Mouse (Mus musculus) neutrophil, adult 83 days (primary cell): Measurements from ENCODE around the gene Defa2. TPM values are rescaled to one million over a fixed set of nuclear protein-coding genes. Genes with fewer than 3 reads are reported as not detected.

Source experiments
- total RNA-seq, 2 experiments: library from RNA; stranded (reverse); gene quantifications; one replicate each; pipeline ENCODE4 v1.2.4; 2023

Defa2 gene
- not detected for total RNA-seq

DNA sequence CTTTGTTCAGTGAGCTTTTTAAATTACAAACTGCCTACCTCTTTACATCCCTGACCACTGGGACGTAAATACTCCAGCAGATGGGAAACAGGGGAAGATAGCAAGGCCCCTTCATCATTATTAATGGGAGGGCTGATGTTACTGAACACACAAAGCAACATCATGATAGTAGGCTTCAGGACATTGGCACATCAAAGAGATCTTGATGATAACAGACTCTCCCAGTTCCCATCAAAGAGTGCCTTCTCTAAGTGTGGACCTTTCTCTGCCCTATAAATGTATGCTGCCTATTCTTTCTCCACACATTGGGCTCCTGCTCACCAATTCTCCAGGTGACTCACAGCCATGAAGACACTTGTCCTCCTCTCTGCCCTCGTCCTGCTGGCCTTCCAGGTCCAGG lies at the start of gene Defa2:
Gene Defa2, plus strand, starts transcription at position 301 of the 400 bp plus-strand sequence.

DNA sequence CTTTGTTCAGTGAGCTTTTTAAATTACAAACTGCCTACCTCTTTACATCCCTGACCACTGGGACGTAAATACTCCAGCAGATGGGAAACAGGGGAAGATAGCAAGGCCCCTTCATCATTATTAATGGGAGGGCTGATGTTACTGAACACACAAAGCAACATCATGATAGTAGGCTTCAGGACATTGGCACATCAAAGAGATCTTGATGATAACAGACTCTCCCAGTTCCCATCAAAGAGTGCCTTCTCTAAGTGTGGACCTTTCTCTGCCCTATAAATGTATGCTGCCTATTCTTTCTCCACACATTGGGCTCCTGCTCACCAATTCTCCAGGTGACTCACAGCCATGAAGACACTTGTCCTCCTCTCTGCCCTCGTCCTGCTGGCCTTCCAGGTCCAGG lies 13.2 kb downstream of the Defa2 start, which contains the start of gene Defa33:
Gene Defa33, plus strand, starts transcription at position 301 of the 400 bp plus-strand sequence.

DNA sequence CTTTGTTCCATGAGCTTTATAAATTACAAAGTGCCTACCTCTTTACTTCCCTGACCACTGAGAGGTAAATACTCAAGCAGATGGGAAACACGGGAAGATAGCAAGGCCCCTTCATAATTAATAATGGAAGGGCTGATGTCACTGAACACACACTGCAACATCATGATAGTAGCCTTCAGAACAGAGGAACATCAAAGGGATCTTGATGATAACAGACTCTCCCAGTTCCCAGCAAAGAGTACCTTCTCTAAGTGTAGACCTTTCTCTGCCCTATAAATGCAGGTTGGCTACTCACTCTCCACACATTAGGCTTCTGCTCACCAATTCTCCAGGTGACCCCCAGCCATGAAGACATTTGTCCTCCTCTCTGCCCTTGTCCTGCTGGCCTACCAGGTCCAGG lies 48.8 kb downstream of the Defa2 start, which contains the start of gene Defa36:
Gene Defa36, plus strand, starts transcription at position 301 of the 400 bp plus-strand sequence.

Other genes with a start within 250 kb of the Defa2 start
- gene Defa30, start 243.9 kb upstream of the Defa2 start, total RNA-seq = not detected
- not detected for gene Defa22, start 216.2 kb upstream of the Defa2 start, total RNA-seq
- gene Defa31, start 186.9 kb upstream of the Defa2 start, total RNA-seq = not detected
- not detected for gene Gm15293, start 177.0 kb upstream of the Defa2 start, total RNA-seq
- not detected for gene Gm15292, start 128.8 kb upstream of the Defa2 start, total RNA-seq
- not detected for gene Defa27, start 63.0 kb upstream of the Defa2 start, total RNA-seq
- gene Defa29, start 51.5 kb upstream of the Defa2 start, total RNA-seq = not detected
- gene Defa33, start 13.3 kb downstream of the Defa2 start, total RNA-seq = not detected
- not detected for gene Defa36, start 48.9 kb downstream of the Defa2 start, total RNA-seq
- gene Gm7849, start 78.0 kb downstream of the Defa2 start, total RNA-seq = not detected
- gene Defa20, start 130.7 kb downstream of the Defa2 start, total RNA-seq = not detected
- not detected for gene Defa32, start 150.5 kb downstream of the Defa2 start, total RNA-seq
- gene Defa37, start 186.9 kb downstream of the Defa2 start, total RNA-seq = not detected
- gene Defa28, start 204.5 kb downstream of the Defa2 start, total RNA-seq = not detected
- gene Gm7861, start 216.0 kb downstream of the Defa2 start, total RNA-seq = not detected
- gene Defa26, start 239.7 kb downstream of the Defa2 start, total RNA-seq = not detected